Mouse (Mus musculus): ENCODE measurements around the gene Prickle4.
A peak's percentile ranks its signal among the peaks of the same experiment; 100 is the strongest.

Gene Prickle4

DNA sequence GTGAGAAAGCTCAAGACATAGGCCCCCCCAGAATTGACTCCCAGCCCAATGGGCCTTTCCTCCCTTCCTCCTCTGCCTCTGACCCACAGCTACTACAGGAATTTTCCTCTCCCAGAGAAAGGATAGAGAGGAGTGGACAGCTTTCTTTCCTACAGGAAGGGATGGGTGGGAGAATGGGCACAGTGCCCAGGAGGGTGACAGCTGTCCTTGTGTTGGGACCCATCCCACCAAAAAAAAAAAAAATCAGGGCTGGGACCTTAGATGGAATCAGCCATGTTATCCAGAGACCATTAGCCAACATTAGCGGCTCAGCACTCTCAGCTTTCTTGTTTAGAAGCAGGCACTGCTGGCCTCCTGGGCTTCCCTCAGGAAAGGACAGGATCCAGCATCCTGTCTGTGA, 11.7 kb upstream of the Prickle4 start:
- no peak for DNase-seq (ENCODE audit: low spot score)

DNA sequence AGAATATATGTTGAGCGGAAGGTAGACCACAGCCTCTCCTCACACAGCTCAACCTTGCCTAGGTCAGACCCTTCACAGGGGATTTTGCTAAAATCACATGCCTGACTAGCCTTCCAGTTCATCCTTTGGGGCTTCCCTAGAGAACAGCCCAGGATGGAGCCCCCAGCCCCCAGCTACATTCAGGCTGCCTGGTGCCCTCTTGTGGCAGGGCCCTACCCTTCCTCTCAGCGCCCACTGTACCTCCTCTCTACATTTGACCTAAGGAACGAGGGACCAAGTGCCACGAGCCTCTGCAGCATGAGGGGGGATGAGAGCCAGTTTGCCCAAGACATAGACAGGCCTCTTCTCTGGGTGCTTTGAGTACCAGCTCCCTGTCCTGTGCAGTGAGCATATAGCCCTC, 10.2 kb upstream of the Prickle4 start:
- no peak for DNase-seq (ENCODE audit: low spot score)

DNA sequence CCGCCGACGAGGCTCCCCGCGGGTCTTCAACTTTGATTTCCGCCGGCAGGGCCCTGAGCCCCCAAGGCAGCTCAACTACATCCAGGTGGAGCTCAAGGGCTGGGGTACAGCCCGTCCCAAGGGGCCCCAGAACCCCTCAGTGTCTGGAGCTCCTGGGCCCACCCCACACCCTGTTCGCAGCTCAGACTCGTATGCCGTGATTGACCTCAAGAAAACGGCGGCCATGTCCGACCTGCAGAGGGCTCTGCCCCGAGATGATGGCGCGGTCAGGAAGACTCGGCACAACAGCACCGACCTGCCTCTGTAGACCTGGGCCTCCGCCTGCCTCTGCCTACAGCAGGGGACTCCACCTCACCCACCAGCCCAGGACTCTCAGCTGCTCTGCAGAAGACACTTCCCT, 9.0 kb upstream of the Prickle4 start:
- DNase-seq (ENCODE audit: low spot score): no peak

DNA sequence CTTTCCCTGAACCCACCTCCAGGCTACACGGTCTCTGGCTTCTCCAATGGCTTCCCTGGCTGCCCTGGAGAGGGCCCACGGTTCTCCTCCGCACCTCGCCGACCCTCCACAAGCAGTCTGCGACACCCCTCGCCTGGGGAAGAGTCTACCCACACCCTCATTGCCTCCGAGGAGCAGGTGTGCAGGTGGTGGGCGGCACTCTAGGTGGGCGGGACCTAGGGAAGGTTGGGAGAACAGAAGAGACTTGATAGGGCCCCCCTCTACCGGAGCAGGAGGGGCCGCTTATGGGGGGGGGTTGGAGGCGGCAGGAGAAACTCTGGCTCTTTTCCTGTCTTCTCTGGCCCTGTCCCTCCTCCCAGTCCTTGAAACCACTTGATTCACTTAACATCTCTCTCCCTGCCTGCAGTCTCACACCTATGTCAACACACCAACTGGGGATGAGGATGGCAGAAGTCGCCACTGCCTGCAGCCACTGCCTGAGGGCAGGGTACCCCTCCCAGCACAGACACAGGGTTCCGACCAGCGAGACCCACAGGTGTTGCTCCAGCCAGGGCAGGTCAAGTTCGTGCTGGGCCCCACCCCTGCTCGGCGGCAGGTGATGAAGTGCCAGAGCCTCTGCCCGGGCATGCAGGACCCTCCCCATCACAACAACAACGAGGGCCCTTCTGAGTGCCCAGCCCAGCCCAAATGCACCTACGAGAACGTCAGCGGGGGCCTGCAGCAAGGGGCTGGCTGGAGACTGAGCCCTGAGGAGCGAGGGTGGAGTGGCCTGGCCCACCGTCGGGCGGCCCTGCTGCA, 8.2 kb upstream of the Prickle4 start:
- DNase-seq (ENCODE audit: low spot score): no peak

DNA sequence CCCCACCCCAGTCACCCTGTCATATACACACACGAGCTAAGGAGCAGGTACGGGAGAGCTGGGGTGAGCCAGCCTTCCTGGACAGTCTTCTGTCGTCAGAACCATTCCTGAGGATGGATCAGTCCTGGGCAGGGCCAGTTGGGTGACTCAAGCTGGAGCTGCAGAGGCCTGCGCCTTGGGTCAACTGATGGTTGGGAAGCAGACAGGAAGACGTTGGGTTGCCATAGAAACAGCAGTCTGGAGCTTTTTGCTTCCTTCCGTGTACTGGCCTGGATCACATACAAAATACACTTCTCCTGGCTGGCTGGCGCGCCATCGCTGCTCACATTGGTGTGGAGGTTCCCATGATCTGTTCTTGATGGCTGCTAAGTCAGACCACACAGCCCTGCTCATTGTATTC, 7.3 kb upstream of the Prickle4 start:
- no peak for DNase-seq (ENCODE audit: low spot score)

DNA sequence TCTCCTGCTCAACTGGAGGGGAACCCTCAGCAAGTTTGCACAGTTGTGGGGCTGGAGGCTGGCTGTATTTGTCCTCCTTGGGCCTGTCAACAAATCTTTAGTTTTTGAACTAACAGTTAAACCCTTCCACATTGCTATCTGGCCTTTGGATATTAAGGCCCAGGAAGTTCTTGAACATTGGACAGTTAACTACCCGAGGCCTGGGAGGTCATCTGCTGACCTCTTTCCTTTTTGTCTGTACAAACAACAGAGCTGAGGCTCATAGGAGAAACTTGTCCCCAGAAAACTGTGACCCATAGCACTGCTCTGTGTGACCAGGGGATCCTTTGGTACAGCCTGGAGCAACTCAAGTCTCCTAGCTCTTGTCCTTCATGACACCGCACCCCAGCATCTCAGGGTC, 4.5 kb upstream of the Prickle4 start:
- DNase-seq (ENCODE audit: low spot score): no peak

DNA sequence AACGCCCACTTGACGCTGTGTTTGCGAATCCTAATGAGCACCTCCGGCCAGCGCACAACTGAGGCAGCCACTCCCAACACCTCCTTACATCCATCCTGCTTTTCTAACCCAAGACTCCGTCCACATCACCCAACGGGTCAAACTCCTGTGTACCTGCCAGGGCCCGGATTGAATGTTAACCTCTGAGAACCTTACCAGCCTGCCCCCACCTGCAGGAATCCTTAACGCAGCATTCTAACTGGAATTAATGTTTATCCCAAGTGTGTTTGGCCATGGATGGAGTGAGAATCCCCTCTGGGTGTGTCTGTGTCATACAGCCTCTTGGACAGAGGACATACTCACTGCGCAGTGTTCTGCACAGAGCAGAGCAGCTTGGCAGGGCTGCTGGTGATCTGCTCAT, 3.6 kb upstream of the Prickle4 start:
- DNase-seq (ENCODE audit: low spot score): no peak

DNA sequence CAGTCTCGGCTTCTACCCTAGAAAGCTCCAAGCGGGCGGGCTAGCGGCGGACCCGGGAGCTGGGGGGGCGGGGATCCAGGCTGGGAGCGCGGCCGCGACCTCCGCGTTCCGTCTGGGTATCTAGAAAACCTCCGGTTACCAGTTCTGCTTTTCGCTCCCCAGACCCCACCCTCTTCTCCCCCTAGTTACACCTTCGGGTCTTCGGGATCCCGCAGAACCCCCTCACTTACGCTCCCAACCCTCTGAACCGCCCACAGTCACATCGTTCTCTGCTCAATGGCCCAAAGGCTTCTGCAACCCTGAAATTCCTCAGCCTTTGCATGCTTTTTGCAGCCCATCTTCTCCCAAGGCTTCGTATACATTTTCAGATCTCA, 788 bp upstream of the Prickle4 start:
- DNase-seq (ENCODE audit: low spot score): no peak

DNA sequence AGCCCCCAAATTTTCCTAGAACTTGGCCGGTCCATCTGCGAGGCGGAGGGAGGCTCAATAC, 264 bp downstream of the Prickle4 start, which contains the start of gene Gm21981:
Gene Gm21981, minus strand, starts transcription at position 14 of the 61 bp plus-strand sequence.
- DNase-seq (ENCODE audit: low spot score): no peak

DNA sequence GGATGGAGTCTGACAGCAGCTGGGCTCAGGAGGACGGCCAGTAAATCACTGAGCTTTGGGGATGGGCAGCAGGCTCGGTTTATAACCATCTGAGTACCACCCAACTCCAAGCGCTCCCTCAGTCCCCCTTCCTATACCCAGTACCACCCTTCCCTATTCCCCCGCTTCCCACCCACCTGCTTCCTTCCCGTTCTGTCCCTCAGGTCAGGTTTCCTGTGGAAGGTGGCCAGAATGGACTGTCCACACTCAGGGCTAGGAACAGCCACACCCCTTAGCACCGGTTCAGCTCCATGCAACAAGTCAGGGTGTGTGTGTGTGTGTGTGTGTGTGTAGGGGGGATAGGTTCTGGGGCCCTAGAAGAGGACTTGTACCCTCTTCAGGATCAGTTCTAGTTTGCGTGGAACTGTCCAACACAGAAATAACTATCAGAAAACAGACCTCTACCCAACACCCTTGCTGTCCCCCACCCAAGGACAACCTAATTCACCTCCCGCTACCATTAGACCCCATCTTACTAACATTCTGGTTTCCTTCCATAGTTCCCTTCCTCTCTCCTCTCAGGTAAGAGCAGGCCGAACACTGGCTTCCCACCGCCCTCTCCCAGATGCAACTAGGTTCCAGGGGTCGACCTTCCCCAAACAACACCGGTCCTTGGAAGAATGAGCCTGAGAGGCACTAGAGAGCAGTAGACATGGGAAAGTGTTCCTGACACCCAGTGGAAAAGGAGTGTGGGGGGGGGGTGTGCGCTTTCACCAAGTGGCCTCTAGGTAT, 680 bp downstream of the Prickle4 start:
- no peak for DNase-seq (ENCODE audit: low spot score)

DNA sequence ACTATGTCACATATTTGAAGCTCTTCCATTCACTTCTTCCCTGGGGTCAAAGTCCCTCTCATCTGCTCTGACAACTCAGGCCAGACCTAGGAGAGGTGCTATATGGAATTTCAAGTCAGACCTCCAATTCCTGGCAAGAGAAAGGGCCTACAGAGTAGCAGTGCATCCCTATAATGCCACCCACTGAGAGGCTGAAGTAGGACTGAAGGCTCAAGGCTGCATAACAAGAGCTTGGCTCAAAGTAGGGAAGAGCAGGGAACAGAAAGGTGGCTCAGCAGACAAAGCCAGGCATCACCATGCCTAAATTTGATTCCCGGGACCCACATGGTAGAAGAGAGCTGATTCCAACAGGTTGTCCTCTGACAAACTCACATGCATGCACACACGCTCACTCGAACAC, 2.9 kb downstream of the Prickle4 start:
- DNase-seq (ENCODE audit: low spot score): no peak

DNA sequence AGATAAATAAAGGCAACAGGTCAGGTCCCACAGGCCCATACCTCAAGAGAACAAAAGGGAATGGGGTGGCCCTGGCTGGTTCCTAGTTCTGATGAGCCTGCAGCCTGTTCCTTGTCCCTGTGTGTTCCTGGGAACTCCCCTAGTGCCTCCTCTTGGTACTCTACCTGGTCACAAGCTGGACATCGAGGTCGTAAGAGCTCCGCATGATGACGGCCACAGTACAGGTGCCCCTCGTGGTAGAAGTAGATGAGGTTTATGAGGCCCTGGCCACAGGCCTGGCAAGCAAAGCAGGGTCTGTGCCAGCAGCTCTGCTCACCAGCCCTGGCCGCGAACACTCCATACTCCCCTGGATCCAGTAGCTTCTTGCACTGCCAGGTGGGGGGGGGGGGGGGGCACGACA, 4.6 kb downstream of the Prickle4 start:
- no peak for DNase-seq (ENCODE audit: low spot score)

DNA sequence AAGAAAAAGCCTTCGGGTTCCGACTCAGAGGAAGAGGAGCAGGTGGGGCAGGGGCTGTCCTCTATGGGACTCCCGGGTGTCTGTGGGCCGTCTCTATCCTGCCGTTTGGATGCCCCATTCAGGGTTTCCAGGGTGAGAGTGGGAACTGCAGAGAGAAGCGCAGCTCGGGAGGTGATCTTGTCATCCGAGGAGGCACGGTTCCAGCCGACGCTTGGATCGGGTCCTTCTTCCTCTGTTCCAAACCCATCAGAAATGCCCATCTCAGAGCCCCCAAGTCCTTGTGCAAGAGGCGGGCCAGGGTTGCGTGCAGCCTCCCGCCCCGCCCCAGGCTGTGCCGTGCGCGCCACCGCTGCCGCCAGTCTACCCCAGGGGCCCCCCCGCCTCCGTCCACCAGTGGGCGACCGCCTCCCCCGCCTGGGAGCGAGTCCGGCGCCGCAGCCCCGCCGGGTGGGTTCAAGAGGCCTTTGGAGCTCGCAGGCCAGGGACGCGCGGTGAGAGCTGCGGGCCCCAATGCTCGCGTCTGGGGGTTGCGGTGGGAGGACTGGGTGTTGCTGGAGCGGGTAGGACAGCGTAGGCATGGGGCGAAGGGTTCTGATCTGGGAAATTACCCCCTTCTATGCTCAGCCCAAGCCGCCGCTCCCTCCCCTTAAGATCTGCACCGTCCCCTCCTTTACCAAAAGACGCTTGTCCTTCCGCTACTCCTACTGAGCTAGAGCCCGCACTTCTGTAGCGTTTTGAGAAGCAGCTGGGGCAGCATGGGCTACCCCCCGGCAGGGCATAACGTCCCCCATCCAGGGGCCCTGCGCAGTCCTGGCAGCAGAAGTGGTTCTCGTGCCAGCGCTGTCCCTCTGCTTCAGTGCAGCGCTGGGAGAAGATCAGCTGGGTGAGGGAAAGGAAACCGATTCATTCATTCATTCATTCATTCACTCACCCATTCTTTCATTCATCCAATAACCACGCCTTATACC, 5.6 kb downstream of the Prickle4 start, which contains the start of gene Frs3:
Gene Frs3, plus strand, starts transcription at position 423 of the 968 bp plus-strand sequence.
- DNase-seq (ENCODE audit: low spot score): peak; percentile 57

DNA sequence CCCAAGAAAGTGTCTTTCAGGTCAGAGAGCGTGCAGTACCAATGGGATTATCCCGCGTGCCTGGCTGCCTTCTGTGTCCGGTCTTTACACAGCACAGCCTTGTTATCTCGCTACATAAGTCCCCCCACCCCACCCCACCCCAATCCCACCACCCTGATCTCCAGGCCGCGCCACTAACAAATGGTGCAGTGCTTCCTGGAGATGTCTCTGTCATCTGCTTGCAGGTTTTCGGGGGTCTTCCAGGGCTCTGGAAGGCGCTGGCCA, 6.3 kb downstream of the Prickle4 start, which contains the start of gene Tomm6:
Gene Tomm6, minus strand, starts transcription at position 43 of the 264 bp plus-strand sequence.
- DNase-seq (ENCODE audit: low spot score): no peak

DNA sequence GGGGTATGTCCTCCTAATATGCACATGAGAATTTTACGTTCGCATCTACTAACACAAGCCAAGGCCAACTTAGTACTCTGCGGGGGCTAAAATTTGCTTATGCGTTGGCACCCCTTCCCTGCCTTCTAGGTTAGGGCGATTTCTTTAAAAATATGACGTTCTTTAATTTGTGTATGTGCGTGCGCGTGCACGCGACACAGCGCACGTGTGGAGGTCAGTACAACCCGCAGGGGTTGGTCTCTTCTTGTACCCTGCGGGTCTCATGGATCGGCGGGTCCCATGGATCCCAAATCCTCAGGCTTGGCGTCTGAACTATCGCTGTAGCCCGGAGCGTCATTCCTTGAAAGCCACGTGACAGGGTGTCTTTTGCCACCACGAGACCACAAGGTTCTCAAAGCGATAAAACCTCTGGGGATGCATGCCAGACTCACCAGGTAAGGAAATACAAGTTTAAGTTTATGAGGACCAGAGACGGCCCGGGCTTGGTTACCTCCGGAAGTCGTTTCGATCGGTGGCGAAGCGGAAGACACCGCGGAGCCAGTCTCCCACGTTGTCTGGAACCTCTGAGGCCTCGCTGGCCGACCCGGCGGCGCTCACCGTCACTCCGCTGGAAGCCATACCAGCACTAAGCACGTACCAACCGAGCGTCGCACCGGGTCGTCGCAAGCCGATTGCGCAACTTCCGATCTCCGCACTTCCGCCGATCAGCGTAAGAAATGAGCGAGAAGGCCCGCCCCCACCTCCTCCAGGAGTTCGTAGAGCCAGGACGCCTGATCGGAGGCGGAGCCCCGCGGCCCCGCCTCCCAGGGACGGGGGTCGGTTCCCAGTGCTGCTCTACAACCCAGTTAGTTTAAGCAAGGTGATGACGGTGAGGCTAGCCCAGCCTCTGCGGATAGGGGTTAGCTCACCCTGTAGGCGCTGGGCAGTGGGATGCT, 6.9 kb downstream of the Prickle4 start:
- peak; percentile 96 for DNase-seq (ENCODE audit: low spot score)

DNA sequence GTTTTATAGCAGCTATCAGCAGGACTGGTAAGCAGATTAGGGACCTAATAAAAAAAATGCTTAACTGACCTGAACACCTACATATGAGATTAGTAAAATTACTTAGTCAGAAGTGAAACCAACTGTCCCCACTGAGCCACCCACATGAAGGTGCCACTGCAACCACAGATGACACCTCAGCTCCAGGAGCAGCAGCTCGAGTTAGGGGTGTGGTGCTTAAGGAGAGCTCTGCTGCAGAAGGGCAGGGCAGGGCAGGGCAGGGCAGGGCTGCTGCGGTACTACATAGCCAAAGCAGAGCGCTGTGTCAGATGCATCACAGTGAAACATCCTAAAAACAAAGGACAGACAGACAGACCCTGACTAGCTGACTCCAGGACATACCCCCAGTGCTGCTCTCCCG, 11.7 kb downstream of the Prickle4 start:
- DNase-seq (ENCODE audit: low spot score): no peak

DNA sequence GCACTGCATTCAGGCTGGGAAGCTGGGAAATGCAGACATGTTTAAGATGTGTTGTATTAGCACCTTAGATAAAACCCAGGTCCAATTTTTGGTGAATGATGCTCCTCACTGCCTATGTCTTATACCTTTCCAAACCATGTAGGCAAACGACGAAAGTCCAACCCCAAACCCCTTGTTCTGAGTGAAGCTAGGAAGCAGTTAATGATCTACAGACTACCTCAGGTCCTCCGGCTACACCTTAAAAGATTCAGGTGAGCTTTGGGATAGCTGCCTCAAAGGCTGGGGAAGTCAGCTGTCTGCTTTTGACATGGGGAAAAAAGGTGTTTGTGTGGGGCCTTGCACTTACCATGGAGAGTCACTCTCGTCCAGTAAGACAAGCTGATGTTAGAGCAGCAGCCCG, 15.8 kb downstream of the Prickle4 start:
- DNase-seq (ENCODE audit: low spot score): no peak

DNA sequence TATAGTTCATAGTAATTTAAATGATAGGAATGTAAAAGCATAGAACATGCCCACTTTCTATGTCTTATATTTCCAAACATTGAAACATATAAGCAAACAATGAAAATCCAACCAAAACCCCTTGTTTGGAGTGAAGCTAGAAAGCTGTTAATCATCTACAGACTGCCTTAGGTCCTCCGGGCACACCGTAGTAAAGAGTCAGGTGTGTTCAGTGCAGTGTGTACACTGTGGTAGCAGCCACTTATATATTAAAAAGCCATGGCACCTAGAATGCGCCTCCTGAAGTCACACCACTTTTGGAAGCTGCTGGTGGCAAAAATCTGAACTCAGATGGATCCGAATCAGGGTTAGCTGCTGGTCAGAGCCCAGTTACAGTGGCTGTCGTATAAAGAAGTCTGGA, 16.3 kb downstream of the Prickle4 start:
- no peak for DNase-seq (ENCODE audit: low spot score)

DNA sequence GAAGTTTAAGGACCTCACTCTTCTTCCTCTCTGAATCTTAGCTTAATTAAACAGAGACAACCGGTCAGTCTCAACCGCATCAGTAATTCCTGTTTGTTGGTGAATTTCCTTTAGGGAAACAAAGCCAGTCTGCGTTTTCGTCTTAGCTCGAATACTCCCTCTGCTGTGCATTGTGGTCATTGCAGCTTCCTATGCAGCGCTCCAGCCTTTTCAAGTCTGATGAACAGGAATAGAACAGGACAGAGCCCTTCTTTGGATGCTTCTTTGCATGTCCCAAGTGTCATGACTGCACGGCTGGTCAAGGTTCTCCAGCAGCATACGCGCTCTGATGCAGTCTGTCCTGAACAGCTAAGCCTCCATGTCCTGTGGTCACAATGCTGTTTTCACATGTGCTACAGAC, 18.0 kb downstream of the Prickle4 start:
- DNase-seq (ENCODE audit: low spot score): peak; percentile 77

DNA sequence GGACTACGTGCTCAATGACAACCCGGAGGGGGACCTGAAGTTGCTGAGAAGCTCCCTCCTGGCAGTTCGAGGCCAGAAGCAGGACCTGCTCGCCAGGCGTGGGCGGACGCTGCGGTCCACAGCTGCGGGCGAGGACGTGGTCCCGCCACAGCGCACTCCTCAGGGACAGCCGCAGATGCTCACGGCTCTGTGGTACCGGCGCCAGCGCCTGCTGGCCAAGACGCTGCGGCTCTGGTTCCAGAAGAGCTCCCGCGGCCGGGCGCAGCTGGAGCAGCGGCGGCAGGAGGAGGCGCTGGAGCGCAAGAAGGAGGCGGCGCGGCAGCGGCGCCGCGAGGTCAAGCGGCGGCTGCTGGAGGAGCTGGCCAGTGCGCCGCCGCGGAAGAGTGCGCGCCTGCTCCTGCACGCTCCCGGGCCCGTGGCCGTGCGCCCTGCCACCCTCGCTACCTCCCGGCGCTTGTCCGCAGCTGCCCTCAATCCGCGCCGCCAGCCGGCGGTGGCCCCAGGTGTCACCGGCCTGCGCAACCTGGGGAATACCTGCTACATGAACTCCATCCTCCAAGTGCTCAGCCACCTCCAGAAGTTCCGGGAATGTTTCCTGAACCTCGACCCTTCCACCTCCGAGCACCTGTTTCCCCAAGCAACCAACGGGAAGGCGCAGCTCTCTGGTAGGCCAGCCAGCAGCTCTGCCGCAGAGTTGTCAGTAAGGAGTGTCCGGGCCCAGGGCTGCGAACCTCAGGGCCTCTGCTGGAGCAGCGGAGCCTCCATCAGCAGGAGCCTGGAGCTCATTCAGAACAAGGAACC, 22.0 kb downstream of the Prickle4 start:
- peak; percentile 65 for DNase-seq (ENCODE audit: low spot score)

DNA sequence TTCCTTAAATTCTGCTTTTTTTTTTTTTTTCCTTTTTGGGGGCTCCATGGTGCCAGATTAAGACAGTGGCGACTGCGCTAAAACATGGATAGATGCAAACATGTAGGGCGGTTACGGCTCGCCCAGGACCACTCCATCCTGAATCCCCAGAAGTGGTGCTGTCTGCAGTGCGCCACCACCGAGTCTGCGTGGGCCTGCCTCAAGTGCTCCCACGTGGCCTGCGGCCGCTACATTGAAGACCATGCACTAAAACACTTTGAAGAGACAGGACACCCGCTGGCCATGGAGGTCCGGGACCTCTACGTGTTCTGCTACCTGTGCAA, 22.6 kb downstream of the Prickle4 start:
- no peak for DNase-seq (ENCODE audit: low spot score)

Data from urinary bladder, postnatal 14 days (tissue).